ENCODE assay signal across 9 mouse cellular contexts in the genomic region with DNA sequence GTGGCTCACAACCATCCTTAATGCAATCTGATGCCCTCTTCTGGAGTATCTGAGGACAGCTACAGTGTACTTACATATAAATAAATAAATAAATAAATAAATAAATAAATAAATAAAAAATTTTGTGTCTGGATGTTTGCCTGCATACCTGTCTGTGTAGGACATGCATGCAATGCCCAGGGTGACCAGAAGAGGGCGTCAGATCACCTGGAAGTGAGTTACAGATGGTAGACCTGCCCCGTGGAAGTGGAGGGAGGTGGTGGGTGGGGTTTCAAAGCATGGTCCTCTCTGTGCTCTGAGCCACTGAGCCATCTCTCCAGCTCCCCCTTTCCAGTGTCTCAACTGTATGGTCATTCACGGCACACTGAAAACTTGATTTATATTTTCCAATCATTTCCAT. TPM values are rescaled to one million over a fixed set of nuclear protein-coding genes. Genes with fewer than 3 reads are reported as not detected.
DNase-seq lines count a peak whose midpoint lies in the region; ATAC-seq lines count a peak whose summit lies in the region.
"Had no signal": no experiment of that assay in that cellular context is flagged by ENCODE, and none has a peak within 500 bp of the region (broad histone marks: within the 10 kb centered on the region; RNA-seq: fewer than 3 reads in every experiment).

No protein-coding gene starts in this region.

- ATAC-seq in forebrain, embryonic 11.5 days (replicated peaks; ENCODE audit: low FRiP score): no peak
- no peak for ATAC-seq in forebrain, embryonic 12.5 days (ENCODE audit: low FRiP score)
- peak; percentile 54; the same call in 1 of the 2 replicates for ATAC-seq in neutrophil, adult 5-6 weeks (ENCODE audit: extremely low read depth, insufficient number of reproducible peaks, low FRiP score, poor library complexity, severe bottlenecking)
- ATAC-seq: Patski had no signal

- H3K36me3 ChIP-seq in forebrain, embryonic 11.5 days (ENCODE audit: control insufficient read depth, insufficient read depth, low read length): no peaks in the 10 kb centered on the region
- H3K36me3 ChIP-seq in forebrain, embryonic 12.5 days (replicated peaks): peaks cover 36% of the 10 kb centered on the region

- WGBS in forebrain, embryonic 11.5 days: 44% methylated on average over 3 of the region's 3 CpGs
- WGBS in forebrain, embryonic 12.5 days: 47% methylated on average over 3 of the region's 3 CpGs

- peak; percentile 75 for DNase-seq in forebrain, embryonic 11.5 days (ENCODE audit: low spot score)
- peak; percentile 27 for DNase-seq in ovary, postnatal 14 days (ENCODE audit: low spot score)
- no peak for DNase-seq in ovary, postnatal 10 days (ENCODE audit: low spot score)
- peak; percentile 63 to 68 for DNase-seq in cerebellum, postnatal 36 days
- peak; percentile 74 to 84 for DNase-seq in kidney, postnatal 25 days
- peak; percentile 89 for DNase-seq in thymus, postnatal 14 days

- H3K27me3 ChIP-seq in forebrain, embryonic 11.5 days (ENCODE audit: control insufficient read depth, insufficient read depth, low read length): no peaks in the 10 kb centered on the region
- no peaks in the 10 kb centered on the region for H3K27me3 ChIP-seq in forebrain, embryonic 12.5 days
- H3K27me3 ChIP-seq: Patski had no signal

- no peak overlapping the region for H3K4me3 ChIP-seq in forebrain, embryonic 11.5 days (ENCODE audit: low read depth, low read length)
- no peak overlapping the region for H3K4me3 ChIP-seq in forebrain, embryonic 12.5 days (replicated peaks)

- no peak overlapping the region for H3K27ac ChIP-seq in forebrain, embryonic 11.5 days (ENCODE audit: low read depth, low read length)
- H3K27ac ChIP-seq in forebrain, embryonic 12.5 days: no peak overlapping the region

- H3K9ac ChIP-seq in forebrain, embryonic 11.5 days (ENCODE audit: low read length): no peak overlapping the region
- H3K9ac ChIP-seq in forebrain, embryonic 12.5 days: no peak overlapping the region

- H3K4me2 ChIP-seq in forebrain, embryonic 11.5 days (ENCODE audit: low read depth, low read length, severe bottlenecking): no peak overlapping the region
- H3K4me2 ChIP-seq in forebrain, embryonic 12.5 days: no peak overlapping the region

- no peaks in the 10 kb centered on the region for H3K9me3 ChIP-seq in forebrain, embryonic 11.5 days (ENCODE audit: control insufficient read depth, low read length)
- H3K9me3 ChIP-seq in forebrain, embryonic 12.5 days: no peaks in the 10 kb centered on the region

- no peaks in the 10 kb centered on the region for H3K4me1 ChIP-seq in forebrain, embryonic 11.5 days (replicated peaks; ENCODE audit: control insufficient read depth, insufficient read depth, low read length)
- H3K4me1 ChIP-seq in forebrain, embryonic 12.5 days: no peaks in the 10 kb centered on the region

RNA-seq across cellular contexts. Expression of gene Cars2, which starts 6.2 kb away (rescaled TPM):
- polyA plus RNA-seq in forebrain, embryonic 11.5 days (2014; fragmentation: Nextera tagmentation; extraction: Ambion mirVana): 19.9 and 21.6 TPM in 2 replicates
- polyA plus RNA-seq in forebrain, embryonic 12.5 days (2016; fragmentation: Nextera tagmentation; extraction: Ambion mirVana): 19.9 and 21.4 TPM in 2 replicates
- total RNA-seq in neutrophil, adult 5-6 weeks (2017): 27.9 and 32.9 TPM in 2 replicates

RNA-seq across cellular contexts. Expression of gene Ing1, which starts 11.0 kb away (rescaled TPM):
- polyA plus RNA-seq in forebrain, embryonic 11.5 days (2014; fragmentation: Nextera tagmentation; extraction: Ambion mirVana): 42.9 and 46.8 TPM in 2 replicates
- 43.6 and 47.2 TPM in 2 replicates for polyA plus RNA-seq in forebrain, embryonic 12.5 days (2016; fragmentation: Nextera tagmentation; extraction: Ambion mirVana)
- total RNA-seq in neutrophil, adult 5-6 weeks (2017): 113 and 115 TPM in 2 replicates

RNA-seq across cellular contexts. Expression of gene Naxd, which starts 47.1 kb away (rescaled TPM):
- polyA plus RNA-seq in forebrain, embryonic 11.5 days (2014; fragmentation: Nextera tagmentation; extraction: Ambion mirVana): 99.2 and 110 TPM in 2 replicates
- polyA plus RNA-seq in forebrain, embryonic 12.5 days (2016; fragmentation: Nextera tagmentation; extraction: Ambion mirVana): 119 and 127 TPM in 2 replicates
- 55.1 and 63.1 TPM in 2 replicates for total RNA-seq in neutrophil, adult 5-6 weeks (2017)
